Mouse (Mus musculus) spleen, postnatal 36 days (tissue): ENCODE data around the gene Ubap2.

Experiments used
- DNase-seq, 2 experiments: peaks; one replicate each; pipeline ENCODE4 v3.0.0; 2022; ENCODE audit warnings: low spot score in 2 of 2, mixed read lengths in 1 of 2

The Ubap2 gene

GRCm38 (mm10) chr4:41274980-41275850 lies at the start of gene Ubap2:
TSS of gene Ubap2 (minus strand) at chr4:41275144.
- DNase-seq = peak; percentile 95 to 98

- DNase-seq = no peak
These were observed 46.0 kb upstream of the Ubap2 start for GRCm38 (mm10) chr4:41320971-41321370.

DNA sequence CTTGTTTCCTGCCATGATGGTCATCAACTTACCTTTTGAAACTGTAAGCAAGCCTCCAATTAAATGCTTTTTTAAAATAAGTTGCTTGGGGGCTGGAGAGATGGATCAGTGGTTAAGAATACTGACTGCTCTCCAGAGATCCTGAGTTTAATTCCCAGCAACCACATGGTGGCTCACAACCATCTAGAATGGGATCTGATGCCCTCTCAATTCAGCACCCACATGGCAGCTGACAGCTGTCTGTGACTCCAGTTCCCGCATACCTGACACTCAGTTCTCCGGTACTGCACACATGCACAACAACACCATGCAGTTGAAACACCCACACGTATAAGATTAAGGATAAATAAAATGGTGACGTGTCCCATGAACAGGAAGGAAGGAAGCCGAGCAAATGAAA lies 43.3 kb upstream of the Ubap2 start:
- DNase-seq = no peak

GRCm38 (mm10) chr4:41315173-41315572 lies 40.2 kb upstream of the Ubap2 start:
- peak in 1 of 2 experiments; percentile 13 for DNase-seq

DNA sequence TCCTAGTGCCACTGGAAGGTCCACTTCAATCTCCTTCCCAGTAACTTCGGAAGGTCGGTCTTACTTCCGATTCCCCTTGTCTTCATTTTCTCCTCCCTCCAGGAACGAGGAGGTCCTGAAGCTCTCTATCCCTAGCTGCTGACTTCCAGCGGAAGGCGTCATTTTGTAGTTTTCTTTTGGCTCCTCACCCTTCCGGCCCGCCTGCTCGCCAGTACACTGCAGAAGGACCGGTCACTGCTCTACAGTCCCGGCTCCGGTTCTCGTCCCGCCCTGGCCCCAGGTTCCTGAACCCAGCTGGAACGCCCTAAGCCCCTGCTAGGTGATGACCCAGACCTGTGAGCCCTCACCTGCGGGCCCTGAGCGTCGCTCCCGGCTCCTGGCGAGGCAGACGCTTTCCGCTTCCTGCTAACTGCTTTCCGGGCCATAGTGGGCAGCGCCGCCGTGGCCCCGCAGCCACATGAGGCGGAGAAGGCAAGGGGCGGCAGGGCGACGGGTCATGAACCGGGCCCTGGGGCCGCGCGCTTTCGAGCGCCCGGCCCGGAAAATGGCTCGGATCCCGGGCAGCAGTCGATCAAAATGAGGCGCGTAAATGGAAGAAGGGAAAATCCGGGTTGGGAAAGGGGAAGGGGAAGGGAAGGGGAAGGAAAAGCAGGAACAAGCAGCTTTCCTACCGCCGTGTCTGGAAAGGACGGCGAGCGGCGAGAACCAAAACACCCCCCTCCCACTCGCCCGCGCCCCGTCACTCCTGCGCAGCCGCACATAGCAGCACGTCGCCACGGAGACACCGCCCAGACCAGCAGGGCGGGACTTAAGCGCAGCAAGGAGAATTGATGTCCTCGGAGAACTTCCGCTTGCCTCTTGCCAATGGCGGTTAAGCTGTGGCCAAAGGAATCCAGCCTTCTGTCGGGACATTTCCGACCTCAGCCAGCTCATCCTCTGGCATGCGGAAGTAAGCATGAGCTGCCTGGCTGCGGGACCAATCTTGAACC lies 39.5 kb upstream of the Ubap2 start, which contains the start of gene Dcaf12:
Gene Dcaf12 (minus strand): TSS at position 749 of the 989 bp plus-strand sequence.
- peak; percentile 94 to 95 for DNase-seq

GRCm38 (mm10) chr4:41313722-41314121 lies 38.8 kb upstream of the Ubap2 start:
- no peak for DNase-seq

DNA sequence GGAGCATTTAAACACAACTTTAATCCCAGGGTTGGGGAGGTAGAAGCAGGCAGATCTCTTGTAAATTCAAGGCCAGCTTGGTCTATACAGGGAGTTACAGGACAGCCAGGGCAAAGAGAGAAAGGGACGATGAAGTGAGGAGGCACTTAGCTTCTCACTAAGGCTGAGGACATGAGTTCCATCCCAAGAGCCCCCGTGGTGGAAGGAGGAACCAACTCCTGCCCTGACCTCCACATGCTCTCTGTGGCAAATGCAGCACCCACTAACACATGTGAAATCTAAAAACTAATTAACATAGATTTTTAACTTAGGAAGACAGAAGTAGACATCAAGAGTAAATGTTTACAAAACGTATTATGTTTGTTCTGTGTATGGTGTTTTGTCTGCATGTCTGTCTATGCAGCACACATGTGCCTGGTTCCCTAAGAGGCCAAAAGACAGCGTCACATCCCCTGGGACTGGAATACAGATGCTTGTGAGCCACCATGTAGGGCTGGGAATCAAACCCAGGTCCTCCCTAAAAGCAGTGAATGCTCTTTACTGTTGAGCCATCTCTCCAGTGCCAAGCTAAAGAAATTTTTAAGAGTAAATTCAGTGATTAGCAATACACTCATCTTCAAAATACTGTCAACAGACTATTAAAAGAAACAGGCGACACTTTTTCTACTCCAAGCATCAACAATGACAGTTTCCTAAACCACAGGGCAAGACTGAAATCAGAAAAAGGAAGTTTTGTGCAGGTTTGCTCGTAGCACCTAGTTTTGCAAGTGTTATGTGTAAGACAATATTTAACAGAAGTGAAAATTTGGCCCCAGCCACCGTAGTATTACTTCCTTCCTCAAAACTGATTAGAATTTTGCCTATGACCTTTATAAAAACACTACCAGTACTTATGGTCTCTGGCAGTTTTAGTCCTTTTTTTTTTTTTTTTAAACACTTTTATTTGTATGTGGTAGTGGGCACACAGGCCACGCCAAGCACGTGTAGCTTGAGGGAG lies 35.9 kb upstream of the Ubap2 start:
- peak; percentile 82 to 87 for DNase-seq

DNA sequence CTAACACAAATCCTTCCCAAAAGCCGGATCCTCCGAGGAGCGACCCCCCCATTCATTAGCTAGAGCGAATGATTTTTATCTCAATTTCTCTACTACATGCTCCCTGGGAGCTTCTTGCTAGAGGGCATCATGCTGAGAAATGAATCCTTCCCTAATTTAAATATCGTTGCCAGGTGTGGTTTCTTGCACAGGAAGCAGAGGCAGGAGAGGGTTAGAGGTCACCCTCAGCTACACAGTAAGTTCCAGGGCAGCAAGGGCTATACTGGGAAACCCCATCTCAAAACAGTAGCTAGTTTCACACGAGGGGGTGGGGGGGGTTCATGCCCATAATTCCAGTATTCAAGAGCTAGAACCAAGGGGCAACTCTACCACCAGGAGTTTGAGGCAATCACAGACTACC lies 32.5 kb upstream of the Ubap2 start:
- peak; percentile 62 to 63 for DNase-seq

GRCm38 (mm10) chr4:41304302-41304701 lies 29.4 kb upstream of the Ubap2 start:
- DNase-seq = peak; percentile 50 to 51

DNA sequence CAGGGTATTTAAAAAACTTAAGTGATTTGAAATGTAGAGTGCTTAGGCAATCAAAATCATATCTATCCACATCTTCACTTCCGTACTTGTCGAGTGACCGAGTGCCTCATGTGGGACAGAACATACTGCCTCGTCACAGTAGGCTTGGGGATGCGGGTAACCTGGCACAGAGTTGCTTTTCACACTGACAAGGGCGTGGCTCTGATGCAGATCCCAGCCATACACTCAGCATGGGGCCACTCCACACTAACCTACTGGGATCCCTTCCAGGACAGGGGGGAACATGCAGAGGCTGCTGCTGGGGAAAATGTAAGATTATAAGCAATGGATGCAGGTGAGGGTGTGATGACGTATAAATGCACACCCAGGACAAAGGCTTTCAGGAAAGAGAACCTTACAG lies 28.7 kb upstream of the Ubap2 start:
- DNase-seq = no peak

DNA sequence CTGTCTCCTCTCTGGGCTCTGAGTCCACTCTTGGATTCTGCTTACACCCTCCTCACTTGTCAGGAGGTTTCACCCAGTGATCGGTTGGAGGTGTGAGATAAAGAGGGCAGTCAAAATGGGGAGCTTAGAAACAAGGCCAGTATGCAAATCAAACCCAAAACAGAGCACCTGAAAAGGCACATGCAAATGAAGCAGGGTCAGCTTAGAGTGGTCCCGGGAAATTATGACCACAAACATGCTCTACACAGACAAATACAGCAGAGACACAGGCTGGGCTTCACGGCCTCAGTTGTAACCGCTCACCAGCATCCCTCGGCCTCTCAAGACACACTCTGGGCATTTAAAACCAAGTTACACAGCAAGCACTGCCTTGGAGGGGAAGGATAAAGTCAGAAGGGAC lies 24.0 kb upstream of the Ubap2 start:
- no peak for DNase-seq

DNA sequence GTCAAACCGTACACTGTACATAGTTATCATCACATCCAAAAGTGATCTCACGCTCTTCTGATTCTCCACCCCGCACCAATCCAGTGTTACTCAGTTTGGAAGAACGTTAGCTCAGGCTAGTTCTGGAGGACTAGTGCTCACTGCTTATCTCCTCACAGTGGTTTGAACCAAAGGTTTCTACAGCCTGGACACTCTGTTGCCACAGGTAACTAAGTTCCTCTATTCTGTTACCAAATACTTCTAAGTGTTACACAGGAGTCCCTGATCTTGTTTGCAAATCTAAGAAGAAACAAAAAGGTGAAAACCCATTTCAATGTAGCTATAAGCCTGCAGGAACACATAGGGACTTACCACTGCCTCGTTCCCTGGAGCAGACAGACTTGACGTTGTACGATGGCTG lies 21.0 kb upstream of the Ubap2 start:
- no peak for DNase-seq

DNA sequence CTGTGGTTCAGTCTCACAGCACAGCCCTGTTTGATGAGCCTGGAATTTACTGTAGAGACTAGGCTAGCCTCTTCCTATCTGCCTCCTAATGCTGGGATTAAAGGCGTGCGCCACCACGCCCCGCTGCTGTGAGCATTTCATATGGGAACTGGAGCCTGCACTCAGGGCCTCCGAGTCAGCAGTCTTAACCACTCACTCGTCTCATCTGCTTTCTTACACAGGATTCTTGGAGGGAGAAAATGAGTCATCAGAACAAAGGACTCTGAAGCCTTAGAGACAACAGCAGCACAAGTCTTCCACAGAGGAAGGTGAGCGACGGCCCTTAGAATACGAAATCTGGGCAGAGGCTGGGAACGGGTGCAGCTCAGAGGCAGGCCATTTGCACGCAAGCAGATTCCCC lies 20.6 kb upstream of the Ubap2 start:
- no peak for DNase-seq

GRCm38 (mm10) chr4:41293907-41294306 lies 19.0 kb upstream of the Ubap2 start:
- DNase-seq = no peak

GRCm38 (mm10) chr4:41289802-41290201 lies 14.9 kb upstream of the Ubap2 start:
- no peak for DNase-seq

GRCm38 (mm10) chr4:41286420-41286819 lies 11.5 kb upstream of the Ubap2 start:
- DNase-seq = peak; percentile 19 to 48

- no peak for DNase-seq
These were observed 9.1 kb upstream of the Ubap2 start for GRCm38 (mm10) chr4:41284087-41284486.

DNA sequence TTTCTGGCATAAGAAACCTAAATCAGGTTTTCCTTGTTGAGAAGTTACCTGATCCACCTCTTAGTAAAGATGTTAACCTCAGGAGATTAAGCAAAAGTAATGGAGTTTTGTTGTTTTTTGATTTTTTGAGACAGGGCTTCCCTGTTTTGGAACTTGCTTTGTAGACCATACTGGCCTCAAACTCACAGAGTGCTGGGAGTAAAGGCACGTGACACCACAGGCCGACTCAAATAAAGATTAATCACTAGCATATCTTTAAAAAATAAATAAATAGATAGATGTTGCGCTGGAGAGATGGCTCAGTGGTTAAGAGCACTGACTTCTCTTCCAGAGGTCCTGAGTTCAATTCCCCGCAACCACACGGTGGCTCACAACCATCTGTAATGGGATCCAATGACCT lies 983 bp upstream of the Ubap2 start:
- no peak for DNase-seq

- peak in 1 of 2 experiments; percentile 12 for DNase-seq
These were observed 466 bp downstream of the Ubap2 start for GRCm38 (mm10) chr4:41274377-41274979.

DNA sequence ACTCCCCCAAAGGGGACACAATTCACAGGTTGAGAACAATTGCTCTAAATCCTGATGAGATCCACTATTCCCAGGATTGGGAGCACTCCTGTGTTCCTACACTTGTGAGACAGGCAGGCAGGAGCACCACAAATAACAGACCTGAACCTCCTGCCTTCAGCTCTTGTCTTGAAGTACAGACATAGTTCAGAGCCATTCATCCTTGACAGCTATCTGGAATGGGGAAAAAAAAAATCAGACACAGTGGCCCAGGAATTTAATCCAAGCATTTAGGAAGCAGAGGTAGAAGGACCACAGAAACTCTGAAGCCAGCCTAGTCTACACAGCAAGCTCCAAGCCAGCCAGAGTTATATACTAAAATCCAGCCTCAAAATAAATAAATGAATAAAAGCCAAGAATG lies 6.8 kb downstream of the Ubap2 start:
- DNase-seq = no peak

DNA sequence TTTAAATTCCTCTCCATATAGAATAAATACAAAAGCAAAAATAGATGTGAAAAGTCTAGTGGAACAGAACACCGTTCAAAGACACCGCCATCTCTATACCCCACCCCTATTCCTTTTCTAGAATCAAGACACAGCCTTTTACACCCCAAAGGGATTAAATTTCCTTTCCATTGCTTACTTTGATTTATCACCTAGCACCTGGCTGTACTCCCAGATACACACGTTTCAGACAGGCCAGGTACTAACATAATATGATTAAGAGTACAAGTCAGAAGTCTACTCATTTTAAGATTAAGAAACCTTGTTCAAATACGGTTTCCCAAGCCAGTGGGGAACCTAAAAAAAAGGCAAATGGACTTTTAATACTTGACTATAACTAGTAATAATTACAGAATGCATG lies 8.6 kb downstream of the Ubap2 start:
- no peak for DNase-seq
